Mouse (Mus musculus) embryonic facial prominence, embryonic 15.5 days (tissue): Measurements from ENCODE around the gene Lrrc46. TPM values are rescaled to one million over a fixed set of nuclear protein-coding genes. Genes with fewer than 3 reads are reported as not detected.

Source experiments
- ATAC-seq: fragments of 200-750 bp; cut with Nextera tagmentation; 2 replicates; pipeline ENCODE4 v1.8.0; 2017; ENCODE audit warnings: low read depth, moderate TSS enrichment; ENCODE audit not compliant: insufficient number of reproducible peaks, low FRiP score, low TSS enrichment
- H3K27ac ChIP-seq: fragments of 300-500 bp; sonication (generic); replicated peaks from 2 replicates; pipeline ENCODE4 v1.5.1; 2015; ENCODE audit warnings: mild to moderate bottlenecking, inconsistent platforms
- H3K27me3 ChIP-seq: fragments of 300-500 bp; sonication (generic); 2 replicates; pipeline ENCODE4 v1.6.1; 2015; ENCODE audit warnings: inconsistent platforms
- H3K36me3 ChIP-seq: fragments of 300-500 bp; sonication (generic); 2 replicates; pipeline ENCODE4 v1.6.1; 2015; ENCODE audit warnings: mild to moderate bottlenecking, inconsistent platforms
- H3K4me1 ChIP-seq: fragments of 300-500 bp; sonication (generic); 2 replicates; pipeline ENCODE4 v1.6.1; 2015; ENCODE audit warnings: inconsistent platforms
- H3K4me2 ChIP-seq: fragments of 300-500 bp; sonication (generic); replicated peaks from 2 replicates; pipeline ENCODE4 v1.6.1; 2015; ENCODE audit warnings: mild to moderate bottlenecking, inconsistent platforms
- H3K4me3 ChIP-seq: fragments of 300-500 bp; sonication (generic); replicated peaks from 2 replicates; pipeline ENCODE4 v1.5.1; 2015; ENCODE audit warnings: mild to moderate bottlenecking, inconsistent platforms
- H3K9ac ChIP-seq: fragments of 300-500 bp; sonication (generic); 2 replicates; pipeline ENCODE4 v1.6.1; 2015; ENCODE audit warnings: inconsistent platforms
- H3K9me3 ChIP-seq: fragments of 300-500 bp; sonication (generic); replicated peaks from 2 replicates; pipeline ENCODE4 v1.6.1; 2016; ENCODE audit warnings: inconsistent platforms
- WGBS: fragments of 180-500 bp; shearing (Covaris S2); methylation state at CpG from one replicate; pipeline ENCODE4 v1.1.7; 2015; 5-methylcytosine and 5-hydroxymethylcytosine counted together
- microRNA-seq: library from miRNA; unstranded; fragments of <30 nt; microRNA quantifications from one replicate; pipeline ENCODE4, GENCODE M21; 2016; ENCODE audit warnings: borderline number of aligned reads
- polyA plus RNA-seq: library from polyadenylated mRNA; unstranded; fragments of >200 nt; fragmentation: Nextera tagmentation; extraction: Ambion mirVana; gene quantifications from 2 replicates; pipeline ENCODE4 v1.2.1, GENCODE M21; 2015

The Lrrc46 gene
- polyA plus RNA-seq, 1 experiment from 2014 or later: 21.4 TPM

GRCm38 (mm10) chr11:96984903-96985302 is 56.3 kb downstream of the Lrrc46 start:
- WGBS: 12% methylated on average over 4 of the region's 4 CpGs
- no peak for ATAC-seq
- Histone ChIP-seq H3K9me3 (no peaks in the 10 kb centered on the region), H3K36me3 (no peaks in the 10 kb centered on the region), H3K9ac (no peak overlapping the region), H3K4me1 (peaks cover 20% of the 10 kb centered on the region), H3K27me3 (peaks cover 22% of the 10 kb centered on the region), H3K27ac (no peak overlapping the region), H3K4me2 (no peak overlapping the region), H3K4me3 (no peak overlapping the region)

Small RNAs within 50 kb of the gene (microRNA-seq; reads per million reads assigned to microRNA genes)
- gene Mir8103: 1.4 reads per million

Other genes with a start within 250 kb of the Lrrc46 start
- 71.7 and 76.0 TPM in 2 replicates for gene Nfe2l1, start 211.4 kb downstream of the Lrrc46 start, polyA plus RNA-seq
- 191 and 194 TPM in 2 replicates for gene Copz2, start 191.5 kb downstream of the Lrrc46 start, polyA plus RNA-seq
- 77.7 and 82.3 TPM in 2 replicates for gene Cdk5rap3, start 124.9 kb downstream of the Lrrc46 start, polyA plus RNA-seq
- 5.6 and 6.1 TPM in 2 replicates for gene Prr15l, start 113.3 kb downstream of the Lrrc46 start, polyA plus RNA-seq
- 28.2 and 30.5 TPM in 2 replicates for gene Pnpo, start 97.4 kb downstream of the Lrrc46 start, polyA plus RNA-seq
- gene Sp2, start 58.4 kb downstream of the Lrrc46 start, polyA plus RNA-seq: 16.8 and 17.9 TPM in 2 replicates
- 18.5 and 26.7 TPM in 2 replicates for gene Sp6, start 28.0 kb downstream of the Lrrc46 start, polyA plus RNA-seq
- 22.5 and 23.9 TPM in 2 replicates for gene Scrn2, start 11.5 kb downstream of the Lrrc46 start, polyA plus RNA-seq
- 77.9 and 80.4 TPM in 2 replicates for gene Mrpl10, start 153 bp upstream of the Lrrc46 start, polyA plus RNA-seq
- gene Osbpl7, start 9.2 kb upstream of the Lrrc46 start, polyA plus RNA-seq: 10.4 and 10.8 TPM in 2 replicates
- 0.07 and 0.15 TPM in 2 replicates for gene Tbx21, start 73.9 kb upstream of the Lrrc46 start, polyA plus RNA-seq
- gene Tbkbp1, start 110.1 kb upstream of the Lrrc46 start, polyA plus RNA-seq: 8.9 and 9.5 TPM in 2 replicates
- gene Kpnb1, start 146.5 kb upstream of the Lrrc46 start, polyA plus RNA-seq: 43.8 and 49.9 TPM in 2 replicates
- 93.3 and 102 TPM in 2 replicates for gene Npepps, start 239.2 kb upstream of the Lrrc46 start, polyA plus RNA-seq